Mouse (Mus musculus): Measurements from ENCODE around the gene Tet3.

DNA sequence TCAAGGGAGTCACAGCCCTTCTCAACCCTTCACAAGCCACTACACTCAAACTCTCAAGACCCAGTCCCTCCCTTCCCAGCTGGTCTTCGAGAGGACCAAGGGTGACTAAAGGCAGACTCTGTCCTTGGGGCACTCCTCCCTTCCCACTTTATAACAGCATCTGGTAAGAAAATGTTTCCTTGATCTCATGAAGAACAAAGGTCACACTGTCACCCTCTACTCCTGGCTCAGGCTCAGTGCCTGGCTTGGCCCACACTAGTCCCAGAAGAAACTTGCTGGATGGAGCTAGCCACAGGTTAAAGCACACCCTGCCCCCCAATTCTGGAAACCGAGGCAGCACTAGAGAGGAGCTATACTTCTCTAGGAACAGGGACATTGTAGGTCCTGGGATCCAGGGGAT lies 13.1 kb downstream of the Tet3 start:
- TF ChIP-seq GATA1 (IDR thresholded peaks at IDR 0.05; ENCODE audit: low read length) (no peak), TAL1 (IDR thresholded peaks at IDR 0.05; ENCODE audit: low read length) (no peak)
